Mouse (Mus musculus) large intestine, adult 2 months (tissue): ENCODE measurements around the gene Phospho1. TPM values are rescaled to one million over a fixed set of nuclear protein-coding genes. Genes with fewer than 3 reads are reported as not detected.

Source experiments
- DNase-seq: peaks from one replicate; pipeline ENCODE4 v3.0.0-alpha.2; 2012; ENCODE audit warnings: low read depth, low spot score
- WGBS: fragments of 180-500 bp; shearing (Covaris S2); methylation state at CpG from one replicate; pipeline ENCODE4 v1.1.7; 2018; 5-methylcytosine and 5-hydroxymethylcytosine counted together
- polyA plus RNA-seq: library from polyadenylated mRNA; depleted of rRNA; stranded (reverse); fragments of >200 nt; gene quantifications from 2 replicates; pipeline ENCODE4 v1.2.3, GENCODE M21; 2012

The Phospho1 gene
- polyA plus RNA-seq, 1 experiment = 38.7 TPM

DNA sequence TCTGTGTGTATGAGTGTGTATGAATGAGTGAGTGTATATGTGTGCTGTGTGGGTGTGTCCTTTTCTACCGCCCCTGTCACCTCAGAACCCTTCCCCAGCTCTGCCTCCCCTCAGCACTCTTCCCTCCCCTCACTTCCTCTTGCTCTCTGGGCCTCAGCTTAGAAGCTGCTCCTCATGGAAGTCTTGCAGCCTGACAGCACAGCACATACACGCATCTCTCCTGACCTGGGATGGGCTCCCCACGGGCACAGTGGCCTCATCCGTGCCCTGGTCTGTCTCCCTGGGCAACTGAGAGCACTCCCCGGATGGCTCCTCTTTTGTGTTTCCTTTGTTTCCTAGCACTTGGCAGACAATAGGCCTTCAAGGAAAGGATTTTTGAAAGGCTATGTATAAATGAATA is 14.7 kb upstream of the Phospho1 start:
- DNase-seq = no peak
- 71% methylated on average over 5 of the region's 5 CpGs for WGBS

DNA sequence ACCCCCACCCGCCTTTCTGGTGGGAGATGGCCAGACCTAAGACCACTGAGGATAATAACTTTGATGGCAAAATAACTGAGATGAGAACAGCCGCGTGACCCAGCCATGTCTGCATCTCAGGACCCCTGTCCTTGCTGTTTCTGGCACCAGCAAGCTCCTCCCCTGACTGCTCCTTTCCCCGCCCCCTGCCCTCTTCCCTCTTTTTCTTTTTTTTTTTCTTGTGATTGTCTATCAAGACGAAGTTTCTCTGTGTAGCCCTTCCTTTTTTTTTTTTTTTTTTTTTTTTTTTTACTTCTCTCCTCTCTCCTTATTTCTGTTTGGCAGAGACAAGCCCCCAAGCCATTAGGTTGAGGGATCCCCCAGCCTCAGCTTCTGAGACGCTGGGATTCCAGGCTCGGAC is 13.5 kb upstream of the Phospho1 start:
- WGBS = 79% methylated on average over 7 of the region's 7 CpGs
- no peak for DNase-seq

- 88% methylated on average over 6 of the region's 6 CpGs for WGBS
- no peak for DNase-seq
Observed at GRCm38 (mm10) chr11:95811741-95812140, 12.6 kb upstream of the Phospho1 start.

- no peak for DNase-seq
- 79% methylated on average over 4 of the region's 4 CpGs for WGBS
Observed at GRCm38 (mm10) chr11:95812224-95812623, 12.1 kb upstream of the Phospho1 start.

GRCm38 (mm10) chr11:95814101-95814500 is 10.2 kb upstream of the Phospho1 start:
- DNase-seq = no peak
- WGBS = 98% methylated on average over 2 of the region's 2 CpGs

- DNase-seq = no peak
- whole genome bisulfite sequencing = 78% methylated on average over 5 of the region's 5 CpGs
Observed at GRCm38 (mm10) chr11:95814857-95815256, 9.4 kb upstream of the Phospho1 start.

- 51% methylated on average over 9 of the region's 9 CpGs for WGBS
- DNase-seq = no peak
Observed at GRCm38 (mm10) chr11:95815412-95815811, 8.9 kb upstream of the Phospho1 start.

DNA sequence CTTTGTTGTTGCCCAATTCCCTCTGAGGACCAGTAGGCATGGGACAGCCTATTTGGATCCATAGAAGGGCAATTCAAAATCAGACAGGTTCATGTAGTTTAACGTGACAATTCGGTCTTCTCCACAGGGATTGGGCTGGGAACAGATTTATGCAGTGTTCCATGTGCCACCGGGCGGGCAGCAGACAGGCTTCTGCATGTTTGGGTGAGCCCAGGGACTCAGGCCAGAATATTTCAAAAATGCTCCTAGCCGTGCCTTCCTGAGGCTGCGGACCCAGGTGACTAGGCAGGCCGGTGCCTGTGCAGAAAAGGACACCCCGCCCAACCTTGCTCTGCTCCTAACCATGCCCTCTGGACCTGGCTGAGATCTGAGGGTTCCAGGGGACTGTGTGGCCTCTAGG is 5.2 kb upstream of the Phospho1 start:
- no peak for DNase-seq
- WGBS = 76% methylated on average over 8 of the region's 8 CpGs

DNA sequence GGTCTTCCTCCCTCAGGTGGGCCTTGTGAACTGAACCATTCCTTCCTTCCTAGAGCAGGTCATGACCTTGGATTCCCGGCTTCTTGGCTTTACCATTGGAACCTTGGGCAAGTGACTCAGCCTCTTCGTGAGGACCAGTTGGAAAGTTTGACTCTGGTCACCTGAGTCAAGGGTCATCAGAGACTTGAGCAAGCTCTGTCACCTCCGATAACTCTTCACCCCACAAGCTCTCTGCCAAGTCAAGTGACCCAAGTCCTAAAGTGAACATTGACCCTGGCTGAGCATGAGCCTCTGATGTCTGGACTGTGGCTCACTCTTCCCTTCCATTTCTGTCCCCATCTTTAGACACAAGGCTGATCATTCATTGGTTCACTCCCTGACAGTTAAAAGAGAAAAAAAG is 2.8 kb upstream of the Phospho1 start:
- DNase-seq = no peak
- 87% methylated on average over 3 of the region's 3 CpGs for WGBS

DNA sequence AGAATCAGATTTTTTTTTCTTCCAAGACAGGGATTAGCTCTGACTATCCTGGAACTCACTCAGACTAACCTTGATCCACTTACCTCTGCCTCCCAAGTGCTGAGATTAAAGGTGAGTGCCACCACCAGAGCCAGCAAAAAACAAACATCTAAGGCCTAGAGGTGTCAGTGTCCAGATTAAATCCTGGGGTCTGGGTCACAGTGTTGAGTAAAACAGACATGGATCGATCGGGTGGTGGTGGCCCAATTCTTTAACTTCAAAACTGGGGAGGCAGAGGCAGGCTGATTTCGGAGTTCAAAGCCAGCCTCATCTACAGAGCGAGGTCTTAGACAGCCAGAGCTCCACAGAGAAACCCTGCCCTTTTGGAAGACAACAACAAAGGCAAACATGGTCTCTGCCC is 1.9 kb upstream of the Phospho1 start:
- WGBS = 97% methylated on average over 4 of the region's 4 CpGs
- no peak for DNase-seq

GRCm38 (mm10) chr11:95824877-95825243 is 561 bp downstream of the Phospho1 start:
- 8% methylated on average over 11 of the region's 11 CpGs for WGBS
- DNase-seq = no peak

DNA sequence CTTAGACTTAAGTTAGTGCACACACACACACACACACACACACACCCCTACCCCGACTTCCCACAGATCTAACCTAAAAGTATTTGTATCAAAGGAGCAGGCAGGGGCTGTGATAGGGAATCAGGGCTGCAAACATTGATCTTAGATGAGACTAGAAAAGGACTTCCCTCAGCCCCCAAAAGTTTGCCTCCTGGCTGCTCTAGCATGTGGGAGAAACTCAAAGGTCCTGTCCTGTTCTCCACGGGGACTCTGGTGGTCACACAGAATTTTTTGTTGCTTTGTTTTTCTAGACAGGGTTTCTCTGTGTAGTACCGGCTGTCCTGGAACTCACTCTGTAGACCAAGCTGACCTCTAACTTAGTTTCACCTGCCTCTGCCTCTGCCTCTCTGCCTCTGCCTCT is 1.3 kb downstream of the Phospho1 start:
- DNase-seq = no peak
- WGBS = 54% methylated on average over 3 of the region's 3 CpGs

DNA sequence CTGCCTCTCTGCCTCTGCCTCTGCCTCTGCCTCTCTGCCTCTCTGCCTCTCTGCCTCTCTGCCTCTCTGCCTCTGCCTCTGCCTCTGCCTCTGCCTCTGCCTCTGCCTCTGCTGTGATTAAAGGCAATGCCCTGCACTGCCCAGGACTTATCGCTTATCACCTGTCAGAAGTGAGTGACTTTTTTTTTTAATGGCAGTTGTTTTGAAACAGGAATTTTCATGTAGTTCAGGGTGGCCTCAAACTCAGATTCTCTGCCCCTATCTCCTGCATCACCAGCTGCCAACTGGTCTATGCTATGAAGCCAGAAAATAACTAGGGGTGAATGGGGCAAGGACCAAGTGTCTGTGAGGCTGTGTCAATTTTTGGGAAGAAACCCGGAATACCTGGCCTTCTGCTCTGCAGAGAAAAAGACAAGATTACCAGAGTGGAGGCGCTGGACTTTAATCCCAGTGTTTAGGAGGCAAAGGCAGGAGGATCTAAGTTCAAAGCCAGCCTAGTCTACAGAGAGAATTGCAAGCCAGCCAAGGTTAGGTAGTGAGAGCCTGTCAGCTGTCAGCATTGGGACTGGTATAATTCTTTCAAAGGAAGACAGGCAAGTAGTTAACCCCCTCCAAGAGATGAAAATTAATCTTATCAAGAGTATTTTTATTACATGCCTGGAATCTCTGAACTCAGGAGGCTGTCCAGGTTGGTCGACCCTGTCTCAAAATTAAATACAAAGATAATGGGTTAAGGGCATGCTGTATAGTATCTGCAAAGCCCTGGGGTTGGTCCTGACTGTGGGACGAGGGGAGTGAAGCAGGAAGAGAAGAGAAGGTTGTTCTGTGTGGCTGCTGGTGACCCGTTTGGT is 2.2 kb downstream of the Phospho1 start:
- no peak for DNase-seq
- WGBS = 41% methylated on average over 6 of the region's 6 CpGs

GRCm38 (mm10) chr11:95827168-95827447 is 2.8 kb downstream of the Phospho1 start:
- no peak for DNase-seq
- 17% methylated on average over 3 of the region's 3 CpGs for WGBS

- 6% methylated on average over 3 of the region's 3 CpGs for WGBS
- no peak for DNase-seq
Observed at GRCm38 (mm10) chr11:95827464-95828085, 3.3 kb downstream of the Phospho1 start.

- no peak for DNase-seq
- 55% methylated on average over 11 of the region's 11 CpGs for WGBS
Observed at GRCm38 (mm10) chr11:95828181-95828964, 4.1 kb downstream of the Phospho1 start.

DNA sequence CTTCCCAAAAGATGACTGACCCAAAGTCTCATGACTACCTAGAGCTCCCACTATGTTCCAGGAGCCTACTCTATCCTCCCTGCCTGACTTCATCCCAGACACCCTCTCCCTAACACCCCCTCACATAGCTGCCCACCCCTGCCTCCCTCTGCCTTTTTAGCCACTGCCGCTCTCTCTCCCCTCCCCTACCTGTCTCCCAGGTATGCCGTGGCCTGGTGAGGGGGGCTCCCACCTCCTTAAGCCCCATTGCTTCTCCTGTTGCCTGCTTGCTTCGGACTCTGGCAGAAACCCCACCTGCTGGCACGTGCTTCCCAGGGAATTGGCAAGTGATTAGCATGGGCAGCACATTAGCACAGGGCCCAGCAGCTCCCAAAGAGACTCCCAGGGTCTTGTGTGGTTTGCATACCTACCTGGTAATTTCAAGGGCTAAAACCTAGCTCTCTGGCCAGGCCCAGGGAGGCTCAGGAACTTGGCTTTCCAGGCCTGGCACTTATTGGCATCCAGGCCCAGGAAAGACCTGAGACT is 5.3 kb downstream of the Phospho1 start:
- 75% methylated on average over 4 of the region's 4 CpGs for WGBS
- DNase-seq = no peak

DNA sequence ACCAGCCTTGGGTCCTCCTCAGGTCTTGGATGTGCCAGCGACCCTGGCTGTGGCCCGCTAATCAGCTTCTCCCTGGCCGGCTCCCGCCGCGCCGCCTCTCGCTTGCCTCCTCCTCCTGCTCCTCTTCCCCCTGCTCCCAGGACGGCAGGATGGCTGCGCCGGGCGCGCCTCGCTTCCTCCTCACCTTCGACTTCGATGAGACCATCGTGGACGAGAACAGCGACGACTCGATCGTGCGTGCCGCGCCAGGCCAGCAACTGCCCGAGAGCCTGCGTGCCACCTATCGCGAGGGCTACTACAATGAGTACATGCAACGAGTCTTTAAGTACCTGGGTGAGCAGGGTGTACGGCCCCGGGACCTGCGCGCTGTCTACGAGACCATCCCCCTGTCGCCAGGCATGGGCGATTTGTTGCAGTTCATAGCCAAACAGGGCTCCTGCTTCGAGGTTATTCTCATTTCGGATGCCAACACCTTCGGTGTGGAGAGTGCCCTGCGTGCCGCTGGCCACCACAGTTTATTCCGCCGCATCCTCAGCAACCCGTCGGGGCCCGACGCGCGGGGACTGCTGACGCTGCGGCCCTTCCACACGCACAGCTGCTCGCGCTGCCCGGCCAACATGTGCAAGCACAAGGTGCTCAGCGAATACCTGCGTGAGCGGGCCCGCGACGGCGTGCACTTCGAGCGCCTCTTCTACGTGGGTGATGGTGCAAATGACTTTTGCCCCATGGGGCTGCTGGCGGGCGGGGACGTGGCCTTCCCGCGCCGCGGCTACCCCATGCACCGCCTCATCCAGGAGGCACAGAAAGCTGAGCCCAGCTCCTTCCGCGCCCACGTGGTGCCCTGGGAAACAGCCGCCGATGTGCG is 6.3 kb downstream of the Phospho1 start:
- no peak for DNase-seq
- 22% methylated on average over 80 of the region's 80 CpGs for WGBS

- no peak for DNase-seq
- 22% methylated on average over 10 of the region's 10 CpGs for WGBS
Observed at GRCm38 (mm10) chr11:95831276-95831619, 6.9 kb downstream of the Phospho1 start.

DNA sequence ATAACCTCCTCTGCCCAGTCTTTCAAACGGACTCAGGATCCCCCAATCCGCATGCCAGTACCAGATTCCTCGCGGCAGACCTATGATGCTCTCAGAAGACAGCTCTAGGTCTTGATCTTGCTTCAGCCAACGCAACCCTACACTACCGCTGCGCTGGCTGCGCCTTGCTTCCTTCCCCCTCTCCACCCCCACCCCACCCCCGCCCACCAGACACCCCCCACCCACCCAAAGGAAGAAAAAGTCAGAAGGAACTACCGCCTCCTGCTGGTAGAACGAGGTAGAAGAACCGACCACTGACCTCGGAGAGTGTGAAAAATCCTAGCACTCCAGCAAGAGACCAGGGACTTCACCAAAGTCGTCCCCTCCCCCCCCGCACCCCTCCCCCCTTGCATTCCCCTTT is 7.3 kb downstream of the Phospho1 start:
- WGBS = 51% methylated on average over 15 of the region's 15 CpGs
- no peak for DNase-seq
